Mouse (Mus musculus): ENCODE results near the gene Wdr81. TPM values are rescaled to one million over a fixed set of nuclear protein-coding genes. Genes with fewer than 3 reads are reported as not detected.

The Wdr81 gene
- polyA plus RNA-seq, 1 experiment: 17.3 TPM

GRCm38 (mm10) chr11:75455041-75455736 lies 672 bp upstream of the Wdr81 start:
- Histone ChIP-seq H3K4me2 (ENCODE audit: low read depth) (peak overlapping the region; percentile 87), H3K4me3 (peak overlapping the region; percentile 41), H3ac (ENCODE audit: control insufficient read depth, insufficient read length) (no peak overlapping the region), H3K36me3 (ENCODE audit: control insufficient read depth, insufficient read depth) (no peaks in the 10 kb centered on the region), H3K79me2 (ENCODE audit: control insufficient read depth, insufficient read depth) (peaks cover 15% of the 10 kb centered on the region), H3K27me3 (ENCODE audit: control insufficient read depth, insufficient read depth, insufficient read length) (no peaks in the 10 kb centered on the region)
- TF ChIP-seq TCF3 (IDR thresholded peaks at IDR 0.05; ENCODE audit: insufficient read length, low read depth): no peak
- TF ChIP-seq MYOG (IDR thresholded peaks at IDR 0.05; ENCODE audit: control insufficient read depth in 1 of 3, insufficient read depth in 1 of 3, insufficient read length in 2 of 3, low read depth in 2 of 3): no peak
- no peak for TF ChIP-seq POLR2AphosphoS2 (IDR thresholded peaks at IDR 0.05; ENCODE audit: insufficient read length, low read depth)
- no peak for TF ChIP-seq POLR2A (IDR thresholded peaks at IDR 0.05; ENCODE audit: insufficient read length, low read depth)
- TF ChIP-seq USF1 (IDR thresholded peaks at IDR 0.05; ENCODE audit: low read depth): no peak
- no peak for TF ChIP-seq E2F4 (IDR thresholded peaks at IDR 0.05; ENCODE audit: insufficient read depth)
- no peak for TF ChIP-seq TCF12 (IDR thresholded peaks at IDR 0.05; ENCODE audit: insufficient read depth, poor library complexity, severe bottlenecking)
- TF ChIP-seq MAX (IDR thresholded peaks at IDR 0.05; ENCODE audit: low read depth): no peak

- Histone ChIP-seq H3K4me3 (peak overlapping the region; percentile 41), H3K36me3 (ENCODE audit: control insufficient read depth, insufficient read depth) (peaks cover 5% of the 10 kb centered on the region), H3K79me2 (ENCODE audit: control insufficient read depth, insufficient read depth) (peaks cover 15% of the 10 kb centered on the region), H3K4me2 (ENCODE audit: low read depth) (peak overlapping the region; percentile 87), H3ac (ENCODE audit: control insufficient read depth, insufficient read length) (no peak overlapping the region), H3K27me3 (ENCODE audit: control insufficient read depth, insufficient read depth, insufficient read length) (no peaks in the 10 kb centered on the region)
- no peak for TF ChIP-seq POLR2A (IDR thresholded peaks at IDR 0.05; ENCODE audit: insufficient read length, low read depth)
- TF ChIP-seq E2F4 (IDR thresholded peaks at IDR 0.05; ENCODE audit: insufficient read depth): no peak
- TF ChIP-seq REST (IDR thresholded peaks at IDR 0.05; ENCODE audit: insufficient read depth, insufficient read length): no peak
- no peak for TF ChIP-seq CEBPB (IDR thresholded peaks at IDR 0.05; ENCODE audit: insufficient read depth, poor library complexity, severe bottlenecking)
- TF ChIP-seq MYOD1 (IDR thresholded peaks at IDR 0.05; ENCODE audit: control insufficient read depth in 1 of 3, insufficient read length in 2 of 3, low read depth in 2 of 3): no peak
- no peak for TF ChIP-seq MYOG (IDR thresholded peaks at IDR 0.05; ENCODE audit: control insufficient read depth in 1 of 3, insufficient read depth in 1 of 3, insufficient read length in 2 of 3, low read depth in 2 of 3)
- TF ChIP-seq MAX (IDR thresholded peaks at IDR 0.05; ENCODE audit: low read depth): no peak
Measured at GRCm38 (mm10) chr11:75452812-75453557, 1.5 kb downstream of the Wdr81 start.

GRCm38 (mm10) chr11:75452081-75452480 lies 2.4 kb downstream of the Wdr81 start:
- peaks cover 5% of the 10 kb centered on the region for H3K36me3 ChIP-seq (ENCODE audit: control insufficient read depth, insufficient read depth)
- TF ChIP-seq TCF12 (IDR thresholded peaks at IDR 0.05; ENCODE audit: insufficient read depth, poor library complexity, severe bottlenecking) (no peak), E2F4 (IDR thresholded peaks at IDR 0.05; ENCODE audit: insufficient read depth) (no peak), REST (IDR thresholded peaks at IDR 0.05; ENCODE audit: insufficient read depth, insufficient read length) (no peak), MAX (IDR thresholded peaks at IDR 0.05; ENCODE audit: low read depth) (no peak), USF1 (IDR thresholded peaks at IDR 0.05; ENCODE audit: low read depth) (no peak)
- no peaks in the 10 kb centered on the region for H3K27me3 ChIP-seq (ENCODE audit: control insufficient read depth, insufficient read depth, insufficient read length)
- no peak overlapping the region for H3K4me3 ChIP-seq
- peaks cover 15% of the 10 kb centered on the region for H3K79me2 ChIP-seq (ENCODE audit: control insufficient read depth, insufficient read depth)
- H3K4me2 ChIP-seq (ENCODE audit: low read depth): no peak overlapping the region
- no peak overlapping the region for H3ac ChIP-seq (ENCODE audit: control insufficient read depth, insufficient read length)

- Histone ChIP-seq H3K79me2 (ENCODE audit: control insufficient read depth, insufficient read depth) (peaks cover 15% of the 10 kb centered on the region), H3ac (ENCODE audit: control insufficient read depth, insufficient read length) (no peak overlapping the region), H3K27me3 (ENCODE audit: control insufficient read depth, insufficient read depth, insufficient read length) (no peaks in the 10 kb centered on the region), H3K36me3 (ENCODE audit: control insufficient read depth, insufficient read depth) (peaks cover 5% of the 10 kb centered on the region), H3K4me3 (no peak overlapping the region), H3K4me2 (ENCODE audit: low read depth) (no peak overlapping the region)
- TF ChIP-seq TCF12 (IDR thresholded peaks at IDR 0.05; ENCODE audit: insufficient read depth, poor library complexity, severe bottlenecking) (no peak), E2F4 (IDR thresholded peaks at IDR 0.05; ENCODE audit: insufficient read depth) (no peak), TCF3 (IDR thresholded peaks at IDR 0.05; ENCODE audit: insufficient read length, low read depth) (no peak), USF1 (IDR thresholded peaks at IDR 0.05; ENCODE audit: low read depth) (no peak), SRF (IDR thresholded peaks at IDR 0.05; ENCODE audit: control insufficient read depth, insufficient read length, low read depth) (no peak), POLR2AphosphoS2 (IDR thresholded peaks at IDR 0.05; ENCODE audit: insufficient read length, low read depth) (no peak), REST (IDR thresholded peaks at IDR 0.05; ENCODE audit: insufficient read depth, insufficient read length) (no peak), MYOD1 (IDR thresholded peaks at IDR 0.05; ENCODE audit: control insufficient read depth in 1 of 3, insufficient read length in 2 of 3, low read depth in 2 of 3) (no peak), CEBPB (IDR thresholded peaks at IDR 0.05; ENCODE audit: insufficient read depth, poor library complexity, severe bottlenecking) (no peak), MAX (IDR thresholded peaks at IDR 0.05; ENCODE audit: low read depth) (no peak), POLR2A (IDR thresholded peaks at IDR 0.05; ENCODE audit: insufficient read length, low read depth) (no peak), MYOG (IDR thresholded peaks at IDR 0.05; ENCODE audit: control insufficient read depth in 1 of 3, insufficient read depth in 1 of 3, insufficient read length in 2 of 3, low read depth in 2 of 3) (no peak)
Measured at GRCm38 (mm10) chr11:75450936-75451335, 3.6 kb downstream of the Wdr81 start.
